Mouse (Mus musculus) hindbrain, embryonic 14.5 days (tissue): ENCODE measurements around the gene Rara. TPM values are rescaled to one million over a fixed set of nuclear protein-coding genes. Genes with fewer than 3 reads are reported as not detected.
"Not testable (repeated sequence)": the region's sequence is repeated elsewhere in the genome, so short reads cannot be mapped to it uniquely, and the experiment has no call there.

Experiments used
- ATAC-seq: fragments of 200-750 bp; cut with Nextera tagmentation; 2 replicates; pipeline ENCODE4 v1.8.0; 2017; ENCODE audit warnings: moderate number of reproducible peaks, mild to moderate bottlenecking, moderate TSS enrichment, moderate library complexity; ENCODE audit not compliant: low FRiP score
- DNase-seq: peaks from one replicate; pipeline ENCODE4 v3.0.0-alpha.2; 2015; ENCODE audit warnings: low spot score
- H3K27ac ChIP-seq: fragments of 300-500 bp; sonication (generic); 2 replicates; pipeline ENCODE4 v1.5.1; 2014; ENCODE audit warnings: mild to moderate bottlenecking, moderate library complexity
- H3K27me3 ChIP-seq: fragments of 300-500 bp; sonication (generic); 2 replicates; pipeline ENCODE4 v1.6.1; 2014; ENCODE audit warnings: mild to moderate bottlenecking, low read length, mixed read lengths; ENCODE audit not compliant: control insufficient read depth, insufficient read depth
- H3K36me3 ChIP-seq: fragments of 300-500 bp; sonication (generic); replicated peaks from 2 replicates; pipeline ENCODE4 v1.6.1; 2014; ENCODE audit not compliant: control insufficient read depth, insufficient read depth
- H3K4me1 ChIP-seq: fragments of 300-500 bp; sonication (generic); replicated peaks from 2 replicates; pipeline ENCODE4 v1.6.1; 2014; ENCODE audit warnings: antibody characterized with exemption, low read length, mixed read lengths; ENCODE audit not compliant: control insufficient read depth, insufficient read depth
- H3K4me2 ChIP-seq: fragments of 300-500 bp; sonication (generic); replicated peaks from 2 replicates; pipeline ENCODE4 v1.6.1; 2014; ENCODE audit warnings: mild to moderate bottlenecking, moderate library complexity
- H3K4me3 ChIP-seq: fragments of 300-500 bp; sonication (generic); replicated peaks from 2 replicates; pipeline ENCODE4 v1.5.1; 2014; ENCODE audit warnings: mild to moderate bottlenecking, low read length
- H3K9ac ChIP-seq: fragments of 300-500 bp; sonication (generic); 2 replicates; pipeline ENCODE4 v1.6.1; 2014
- H3K9me3 ChIP-seq: fragments of 300-500 bp; sonication (generic); 2 replicates; pipeline ENCODE4 v1.6.1; 2016; ENCODE audit warnings: low read length; ENCODE audit not compliant: control insufficient read depth
- WGBS: fragments of 180-500 bp; shearing (Covaris S2); extraction: QIAGEN DNeasy Blood & Tissue Kit; methylation state at CpG from one replicate; pipeline ENCODE4 v1.1.7; 2014; 5-methylcytosine and 5-hydroxymethylcytosine counted together
- polyA plus RNA-seq: library from polyadenylated mRNA; unstranded; fragments of >200 nt; fragmentation: Nextera tagmentation; extraction: Ambion mirVana; gene quantifications from 2 replicates; pipeline ENCODE4 v1.2.1, GENCODE M21; 2014

The Rara gene
- polyA plus RNA-seq, 1 experiment from 2014 or later: 18.7 TPM

GRCm38 (mm10) chr11:98905583-98905982 is 22.0 kb upstream of the Rara start:
- 90% methylated on average over 4 of the region's 4 CpGs for WGBS
- ATAC-seq: no peak
- DNase-seq: no peak
- H3K9ac ChIP-seq: no peak overlapping the region
- no peak overlapping the region for H3K27ac ChIP-seq
- H3K4me1 ChIP-seq: peaks cover 10% of the 10 kb centered on the region
- H3K36me3 ChIP-seq: peaks cover 49% of the 10 kb centered on the region
- no peaks in the 10 kb centered on the region for H3K27me3 ChIP-seq
- no peak overlapping the region for H3K4me3 ChIP-seq
- H3K4me2 ChIP-seq: no peak overlapping the region
- no peaks in the 10 kb centered on the region for H3K9me3 ChIP-seq

- Histone ChIP-seq H3K9me3 (no peaks in the 10 kb centered on the region), H3K27ac (peak overlapping the region; percentile 6; the same call in 1 of the 2 replicates), H3K36me3 (peaks cover 35% of the 10 kb centered on the region), H3K4me2 (peak overlapping the region; percentile 80), H3K27me3 (no peaks in the 10 kb centered on the region), H3K4me1 (peaks cover 10% of the 10 kb centered on the region), H3K4me3 (peak overlapping the region; percentile 17; the same call in 1 of the 2 replicates), H3K9ac (peak overlapping the region; percentile 35; the same call in 1 of the 2 replicates)
- DNase-seq (no peak), ATAC-seq (no peak; the same call in 1 of the 2 replicates)
- 59% methylated on average over 5 of the region's 5 CpGs for WGBS
These were observed 20.6 kb upstream of the Rara start for GRCm38 (mm10) chr11:98907063-98907436.

- Histone ChIP-seq H3K9me3 (no peaks in the 10 kb centered on the region), H3K4me1 (peaks cover 10% of the 10 kb centered on the region), H3K36me3 (peaks cover 29% of the 10 kb centered on the region), H3K4me3 (peak within 1 kb of the TSS; percentile 38), H3K27ac (peak within 1 kb of the TSS; percentile 6; the same call in 1 of the 2 replicates), H3K9ac (peak within 1 kb of the TSS; percentile 47), H3K27me3 (no peaks in the 10 kb centered on the region), H3K4me2 (peak within 1 kb of the TSS; percentile 80)
- peak; percentile 98 for ATAC-seq
- 0% methylated on average over 49 of the region's 49 CpGs for WGBS
- DNase-seq: peak; percentile 95
These were observed 20.0 kb upstream of the Rara start, which contains the start of gene Cdc6 for GRCm38 (mm10) chr11:98907437-98908173. Cdc6 (plus strand) TSS chr11:98907801.

DNA sequence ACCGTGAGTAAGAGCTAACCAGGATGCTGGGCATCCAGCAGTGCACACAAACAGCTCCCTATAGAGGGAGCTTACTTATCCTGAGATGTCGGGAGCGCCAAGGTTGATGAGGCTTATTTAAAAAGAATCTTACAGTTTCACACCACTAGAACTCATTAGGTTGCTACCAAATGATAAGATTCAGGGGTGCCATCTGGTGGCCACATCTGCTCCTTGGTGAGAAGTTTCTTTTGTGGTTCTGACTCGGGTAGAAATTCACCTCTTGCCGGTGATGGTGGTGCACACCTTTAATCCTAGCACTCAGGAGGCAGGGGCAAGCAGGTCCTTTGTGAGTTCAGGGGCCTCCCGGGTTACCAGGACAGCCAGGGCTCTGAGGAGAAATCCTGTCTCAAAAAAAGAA is 18.0 kb upstream of the Rara start:
- WGBS: 47% methylated on average over 6 of the region's 6 CpGs
- peaks cover 10% of the 10 kb centered on the region for H3K4me1 ChIP-seq
- no peak overlapping the region for H3K4me2 ChIP-seq

DNA sequence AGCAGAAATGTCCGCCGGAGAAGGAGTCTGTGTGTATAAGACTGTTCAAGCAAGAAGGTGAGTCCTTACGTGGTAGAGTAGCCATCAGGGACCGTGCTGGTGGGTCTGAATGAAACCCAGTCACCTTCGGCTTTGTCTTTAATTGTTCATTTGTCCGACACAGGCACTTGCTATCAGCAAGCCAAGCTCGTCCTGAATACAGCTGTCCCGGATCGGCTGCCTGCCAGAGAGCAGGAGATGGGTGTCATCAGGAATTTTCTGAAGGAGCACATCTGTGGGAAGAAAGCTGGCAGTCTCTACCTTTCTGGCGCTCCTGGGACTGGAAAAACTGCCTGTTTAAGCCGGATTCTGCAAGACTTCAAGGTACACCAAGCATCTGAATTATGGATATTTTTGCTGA is 17.2 kb upstream of the Rara start:
- Histone ChIP-seq H3K9me3 (no peaks in the 10 kb centered on the region), H3K4me3 (no peak overlapping the region), H3K4me1 (peaks cover 10% of the 10 kb centered on the region), H3K9ac (no peak overlapping the region), H3K27ac (no peak overlapping the region), H3K27me3 (no peaks in the 10 kb centered on the region), H3K36me3 (peaks cover 6% of the 10 kb centered on the region), H3K4me2 (no peak overlapping the region)
- DNase-seq: no peak
- 93% methylated on average over 11 of the region's 11 CpGs for WGBS
- ATAC-seq: no peak

More for the DNA sequence above, 18.0 kb upstream of the Rara start:
- Histone ChIP-seq H3K9ac (no peak overlapping the region), H3K4me3 (no peak overlapping the region), H3K27ac (no peak overlapping the region), H3K9me3 (no peaks in the 10 kb centered on the region), H3K27me3 (no peaks in the 10 kb centered on the region), H3K36me3 (peaks cover 12% of the 10 kb centered on the region)
- peak; percentile 73 for DNase-seq
- no peak for ATAC-seq

GRCm38 (mm10) chr11:98911498-98911897 is 16.1 kb upstream of the Rara start:
- ATAC-seq: no peak

DNA sequence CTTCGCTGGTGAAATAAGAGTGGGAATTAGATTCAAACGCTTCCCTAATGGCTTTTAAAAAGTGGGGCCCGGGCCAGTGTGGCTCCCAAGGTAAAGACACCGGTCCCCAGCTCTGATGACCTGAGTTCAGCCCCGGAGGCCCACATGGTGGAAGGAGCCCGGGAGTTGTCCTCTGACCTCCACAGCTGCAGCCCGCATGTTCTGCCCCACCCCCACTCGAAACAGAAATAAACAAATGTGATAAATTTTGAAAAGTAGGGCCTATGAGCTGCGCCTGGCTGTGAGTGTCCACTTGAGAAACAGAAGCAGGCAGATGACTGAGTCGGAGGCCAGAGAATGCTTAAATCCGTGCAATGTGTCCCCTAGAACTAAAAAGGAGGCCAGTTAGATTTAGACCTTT is 13.4 kb upstream of the Rara start:
- ATAC-seq (no peak), DNase-seq (no peak)
- no peaks in the 10 kb centered on the region for H3K9me3 ChIP-seq
- no peaks in the 10 kb centered on the region for H3K36me3 ChIP-seq
- H3K9ac ChIP-seq: no peak overlapping the region
- no peaks in the 10 kb centered on the region for H3K27me3 ChIP-seq
- H3K4me2 ChIP-seq: no peak overlapping the region
- no peak overlapping the region for H3K4me3 ChIP-seq
- H3K27ac ChIP-seq: no peak overlapping the region
- WGBS: 82% methylated on average over 11 of the region's 11 CpGs
- no peaks in the 10 kb centered on the region for H3K4me1 ChIP-seq

More at GRCm38 (mm10) chr11:98911498-98911897, 16.1 kb upstream of the Rara start:
- no peak overlapping the region for H3K9ac ChIP-seq
- no peaks in the 10 kb centered on the region for H3K36me3 ChIP-seq
- peaks cover 10% of the 10 kb centered on the region for H3K4me1 ChIP-seq
- no peaks in the 10 kb centered on the region for H3K27me3 ChIP-seq
- H3K4me3 ChIP-seq: no peak overlapping the region
- no peak overlapping the region for H3K4me2 ChIP-seq
- DNase-seq: no peak
- H3K9me3 ChIP-seq: no peaks in the 10 kb centered on the region
- WGBS: 85% methylated on average over 5 of the region's 5 CpGs
- H3K27ac ChIP-seq: no peak overlapping the region

DNA sequence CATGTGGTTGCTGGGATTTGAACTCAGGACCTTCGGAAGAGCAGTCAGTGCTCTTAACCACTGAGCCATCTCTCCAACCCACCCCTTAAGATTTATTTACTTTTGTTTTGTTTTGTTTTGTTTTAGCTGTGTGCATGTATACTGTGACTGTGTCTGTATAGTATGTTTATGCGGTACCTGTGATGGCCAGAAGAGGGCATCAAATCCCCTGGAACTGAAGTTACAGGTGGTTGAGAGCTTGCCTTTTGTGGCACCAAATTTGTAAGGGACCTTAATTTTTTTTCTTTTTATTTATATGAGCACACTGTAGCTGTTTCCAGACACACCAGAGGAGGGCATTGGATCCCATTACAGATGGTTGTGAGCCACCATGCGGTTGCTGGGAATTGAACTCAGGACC is 11.2 kb upstream of the Rara start:
- not testable (repeated sequence) for H3K9ac ChIP-seq, H3K27me3 ChIP-seq, H3K9me3 ChIP-seq, H3K4me1 ChIP-seq, ATAC-seq, H3K4me3 ChIP-seq, DNase-seq, H3K27ac ChIP-seq, H3K4me2 ChIP-seq, H3K36me3 ChIP-seq
- 97% methylated on average over 3 of the region's 3 CpGs for WGBS

DNA sequence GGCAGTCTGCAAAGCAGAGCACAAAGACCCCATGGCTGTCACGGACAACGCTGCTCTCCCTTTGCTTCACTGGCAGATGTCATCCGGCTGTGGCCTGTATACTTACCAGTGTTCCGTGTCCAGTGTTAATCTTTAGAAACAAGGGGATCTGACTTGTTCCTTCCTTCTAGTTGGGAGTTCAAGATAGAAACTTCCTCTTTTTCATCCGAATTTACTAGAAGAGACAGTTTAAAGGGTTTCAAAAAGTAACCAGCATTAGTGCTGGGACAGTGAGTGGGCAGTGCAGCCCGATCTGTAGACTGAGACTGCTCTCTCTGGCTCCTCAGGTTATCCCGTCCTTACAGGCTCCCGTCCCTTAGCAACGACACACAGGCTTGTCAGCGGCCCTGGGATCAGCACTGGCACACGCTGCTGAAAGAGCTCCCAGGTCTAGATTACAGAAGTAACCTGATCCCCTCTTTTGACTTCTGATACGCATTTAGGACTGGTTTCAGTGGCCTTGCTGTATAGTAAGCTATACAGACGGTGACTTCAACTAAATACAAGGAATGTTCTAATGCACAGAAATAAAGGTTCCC is 10.1 kb upstream of the Rara start:
- H3K9me3 ChIP-seq: no peaks in the 10 kb centered on the region
- no peak overlapping the region for H3K9ac ChIP-seq
- H3K27me3 ChIP-seq: no peaks in the 10 kb centered on the region
- H3K4me2 ChIP-seq: no peak overlapping the region
- ATAC-seq (no peak), DNase-seq (no peak)
- H3K4me3 ChIP-seq: no peak overlapping the region
- 79% methylated on average over 13 of the region's 13 CpGs for WGBS
- no peak overlapping the region for H3K27ac ChIP-seq
- no peaks in the 10 kb centered on the region for H3K36me3 ChIP-seq
- no peaks in the 10 kb centered on the region for H3K4me1 ChIP-seq
